Mouse (Mus musculus) midbrain, embryonic 16.5 days (tissue): ENCODE measurements at regions not wholly inside any gene's neighbourhood (a gene's known extent, or its start where the extent isn't known, plus 50 kb on each side); places are given as distances from the start of the nearest gene placed in this dataset.

Experiments used
- ATAC-seq: fragments of 200-750 bp; cut with Nextera tagmentation; 2 replicates; pipeline ENCODE4 v1.8.0; 2017; ENCODE audit warnings: moderate TSS enrichment
- H3K27ac ChIP-seq: fragments of 300-500 bp; sonication (generic); 2 replicates; pipeline ENCODE4 v1.5.1; 2014; ENCODE audit warnings: mild to moderate bottlenecking, low read length, mixed read lengths
- H3K27me3 ChIP-seq: fragments of 300-500 bp; sonication (generic); 2 replicates; pipeline ENCODE4 v1.6.1; 2014; ENCODE audit warnings: low read depth, low read length, mixed read lengths; ENCODE audit not compliant: control insufficient read depth, insufficient read depth
- H3K36me3 ChIP-seq: fragments of 300-500 bp; sonication (generic); 2 replicates; pipeline ENCODE4 v1.6.1; 2014; ENCODE audit warnings: mild to moderate bottlenecking, low read length, moderate library complexity, mixed read lengths; ENCODE audit not compliant: control insufficient read depth, insufficient read depth
- H3K4me1 ChIP-seq: fragments of 300-500 bp; sonication (generic); 2 replicates; pipeline ENCODE4 v1.6.1; 2014; ENCODE audit warnings: mild to moderate bottlenecking, low read length, mixed read lengths; ENCODE audit not compliant: control insufficient read depth, insufficient read depth
- H3K4me2 ChIP-seq: fragments of 300-500 bp; sonication (generic); 2 replicates; pipeline ENCODE4 v1.6.1; 2014; ENCODE audit warnings: mild to moderate bottlenecking, low read length, mixed read lengths
- H3K4me3 ChIP-seq: fragments of 300-500 bp; sonication (generic); 2 replicates; pipeline ENCODE4 v1.5.1; 2014; ENCODE audit warnings: low read depth, mild to moderate bottlenecking, low read length, moderate library complexity, mixed read lengths
- H3K9ac ChIP-seq: fragments of 300-500 bp; sonication (generic); 2 replicates; pipeline ENCODE4 v1.6.1; 2014; ENCODE audit warnings: low read depth, low read length, mixed read lengths
- H3K9me3 ChIP-seq: fragments of 300-500 bp; sonication (generic); replicated peaks from 2 replicates; pipeline ENCODE4 v1.6.1; 2014; ENCODE audit warnings: mild to moderate bottlenecking, low read length, mixed read lengths; ENCODE audit not compliant: control insufficient read depth, poor library complexity, severe bottlenecking
- WGBS: fragments of 180-500 bp; shearing (Covaris S2); extraction: QIAGEN DNeasy Blood & Tissue Kit; methylation state at CpG from one replicate; pipeline ENCODE4 v1.1.7; 2014; 5-methylcytosine and 5-hydroxymethylcytosine counted together

DNA sequence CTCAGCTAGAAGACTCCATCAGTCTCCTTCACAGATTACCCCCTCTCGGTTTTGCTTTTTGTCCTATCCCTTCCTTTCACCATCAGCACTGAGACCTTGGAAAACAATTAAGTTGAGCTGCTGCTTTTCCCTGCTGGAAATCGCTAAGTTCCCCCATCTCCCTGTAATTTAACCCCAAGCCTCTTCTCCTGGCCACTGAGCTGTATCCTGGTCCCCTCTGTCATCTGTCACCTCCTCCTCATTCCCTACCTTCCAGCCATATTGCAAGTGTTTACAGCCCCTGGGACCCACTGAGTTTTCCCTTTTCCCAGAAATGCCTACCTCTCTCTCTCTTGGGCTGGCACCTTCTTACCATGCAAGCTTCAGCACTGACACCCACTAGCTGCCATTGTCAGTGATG is 140.3 kb downstream of the Ttc8 start:
- Histone ChIP-seq H3K36me3 (no peaks in the 10 kb centered on the region), H3K9ac (no peak overlapping the region), H3K27ac (no peak overlapping the region), H3K9me3 (no peaks in the 10 kb centered on the region), H3K4me2 (no peak overlapping the region), H3K4me1 (no peaks in the 10 kb centered on the region), H3K27me3 (no peaks in the 10 kb centered on the region), H3K4me3 (no peak overlapping the region)
- WGBS = 45% methylated on average over 2 of the region's 2 CpGs
- no peak for ATAC-seq

DNA sequence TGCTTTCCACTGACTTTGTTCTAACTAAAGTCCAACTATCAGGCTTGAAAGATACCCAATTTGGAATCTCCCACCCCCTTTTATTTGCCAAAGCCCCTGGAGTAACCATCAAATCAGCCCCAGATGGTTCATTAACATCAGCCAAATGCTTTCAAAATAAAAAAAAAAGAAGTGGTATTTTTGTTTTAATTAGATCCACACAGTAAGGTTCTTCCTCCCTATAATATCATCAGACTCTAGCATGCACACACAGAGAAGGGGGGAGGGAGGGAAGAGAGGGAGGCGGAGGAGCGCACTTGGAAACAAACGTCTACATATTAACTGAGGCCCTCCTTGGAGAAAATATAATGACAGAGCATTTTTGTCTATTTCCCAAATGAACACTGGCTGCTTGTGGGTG is 143.1 kb downstream of the Ttc8 start:
- Histone ChIP-seq H3K4me2 (no peak overlapping the region), H3K36me3 (no peaks in the 10 kb centered on the region), H3K27me3 (no peaks in the 10 kb centered on the region), H3K4me1 (no peaks in the 10 kb centered on the region), H3K9ac (no peak overlapping the region), H3K9me3 (no peaks in the 10 kb centered on the region), H3K27ac (no peak overlapping the region), H3K4me3 (no peak overlapping the region)
- no peak for ATAC-seq
- WGBS = 73% methylated on average over 3 of the region's 3 CpGs

DNA sequence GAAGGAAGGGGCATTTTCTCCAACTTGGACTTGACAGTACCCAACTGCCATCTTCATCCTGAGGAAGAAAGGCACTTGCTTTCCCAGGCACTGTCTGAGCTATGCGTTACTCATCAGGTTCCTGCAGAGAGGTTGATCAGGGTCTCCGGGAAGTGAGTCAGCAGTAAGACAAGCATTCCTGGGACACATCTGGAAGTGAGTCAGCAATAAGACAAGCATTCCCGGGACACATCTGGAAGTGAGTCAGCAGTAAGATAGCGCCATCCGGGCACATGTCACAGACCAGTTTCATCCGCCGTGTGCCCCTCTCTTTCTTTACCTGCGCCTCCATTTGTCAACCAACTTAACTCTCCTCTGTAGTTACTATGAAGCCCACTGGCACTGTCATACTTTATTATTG is 143.5 kb downstream of the Ttc8 start:
- H3K4me2 ChIP-seq = no peak overlapping the region
- H3K27ac ChIP-seq = no peak overlapping the region
- H3K4me3 ChIP-seq = no peak overlapping the region
- no peak for ATAC-seq
- H3K36me3 ChIP-seq = no peaks in the 10 kb centered on the region
- no peaks in the 10 kb centered on the region for H3K9me3 ChIP-seq
- no peaks in the 10 kb centered on the region for H3K4me1 ChIP-seq
- H3K9ac ChIP-seq = no peak overlapping the region
- 88% methylated on average over 8 of the region's 8 CpGs for WGBS
- no peaks in the 10 kb centered on the region for H3K27me3 ChIP-seq

DNA sequence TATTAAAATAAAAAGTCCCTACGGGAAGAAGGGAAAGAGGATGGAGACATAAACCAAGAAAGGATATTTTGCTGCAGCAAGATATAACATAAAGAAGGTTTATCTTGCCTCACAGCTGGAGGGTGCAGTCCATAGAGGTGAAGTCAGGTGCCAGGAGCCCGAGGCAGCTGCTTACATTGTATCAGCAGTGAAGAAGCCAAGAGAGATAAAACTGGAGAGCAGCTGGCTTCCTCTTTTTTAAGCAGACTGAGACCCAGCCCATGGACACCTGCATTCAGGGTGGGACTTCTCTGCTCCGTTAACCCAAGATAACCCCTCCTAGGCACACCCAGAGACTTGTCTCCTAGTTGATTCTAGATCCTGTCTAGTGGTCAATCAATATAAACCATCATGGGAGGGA is 147.6 kb downstream of the Ttc8 start:
- Histone ChIP-seq H3K4me2 (no peak overlapping the region), H3K9me3 (no peaks in the 10 kb centered on the region), H3K9ac (no peak overlapping the region), H3K4me3 (no peak overlapping the region), H3K36me3 (no peaks in the 10 kb centered on the region), H3K27ac (no peak overlapping the region), H3K4me1 (peaks cover 3% of the 10 kb centered on the region; the same call in 1 of the 2 replicates), H3K27me3 (no peaks in the 10 kb centered on the region)
- 72% methylated on average over 3 of the region's 3 CpGs for WGBS
- ATAC-seq = no peak

DNA sequence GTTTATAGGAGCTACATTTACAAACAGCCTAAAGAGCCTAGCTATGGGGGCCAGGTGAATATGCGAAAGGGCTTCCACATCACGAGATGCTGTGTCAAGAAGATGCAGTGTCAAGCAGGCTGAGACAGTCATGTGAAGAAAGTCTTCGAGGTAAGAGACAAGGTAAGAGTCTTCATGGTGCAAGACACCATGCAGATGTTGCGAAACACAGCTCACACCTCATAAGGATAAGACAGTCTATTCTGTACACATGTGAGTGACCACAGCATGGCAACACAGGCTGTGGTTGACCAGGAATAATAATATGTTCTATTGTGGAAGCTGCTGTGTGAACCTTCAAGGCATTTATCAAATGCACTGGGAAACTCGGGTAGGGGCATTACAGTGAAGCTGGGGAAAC is 153.4 kb downstream of the Ttc8 start:
- H3K9ac ChIP-seq = no peak overlapping the region
- H3K36me3 ChIP-seq = no peaks in the 10 kb centered on the region
- H3K9me3 ChIP-seq = no peaks in the 10 kb centered on the region
- no peak overlapping the region for H3K27ac ChIP-seq
- WGBS = 89% methylated on average over 5 of the region's 5 CpGs
- H3K4me1 ChIP-seq = peaks cover 3% of the 10 kb centered on the region; the same call in 1 of the 2 replicates
- no peak overlapping the region for H3K4me2 ChIP-seq
- ATAC-seq = no peak
- no peak overlapping the region for H3K4me3 ChIP-seq
- no peaks in the 10 kb centered on the region for H3K27me3 ChIP-seq

DNA sequence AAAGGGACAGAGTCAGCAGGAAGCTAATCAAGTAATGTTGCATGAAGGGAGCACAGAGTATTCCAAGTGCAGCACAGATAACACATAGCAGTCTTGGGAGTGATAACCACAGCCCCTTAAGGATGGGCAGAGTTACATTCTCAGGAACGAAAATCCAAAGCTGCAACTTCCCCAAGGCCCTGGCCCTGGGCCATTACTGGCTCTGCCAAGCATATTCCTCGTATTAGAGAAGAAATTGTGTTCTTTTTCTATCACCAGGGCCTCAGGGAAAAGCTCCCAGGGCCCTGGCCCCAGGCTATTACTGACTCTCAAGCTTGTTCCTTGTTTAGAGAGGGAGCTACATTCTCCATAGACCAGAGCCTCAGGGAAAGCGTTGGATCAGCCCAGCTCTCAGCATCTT is 157.0 kb downstream of the Ttc8 start:
- Histone ChIP-seq H3K36me3 (no peaks in the 10 kb centered on the region), H3K27ac (no peak overlapping the region), H3K4me3 (no peak overlapping the region), H3K9me3 (no peaks in the 10 kb centered on the region), H3K27me3 (no peaks in the 10 kb centered on the region), H3K4me1 (peaks cover 3% of the 10 kb centered on the region; the same call in 1 of the 2 replicates), H3K4me2 (no peak overlapping the region), H3K9ac (no peak overlapping the region)
- 66% methylated on average over 3 of the region's 3 CpGs for WGBS
- ATAC-seq = no peak

DNA sequence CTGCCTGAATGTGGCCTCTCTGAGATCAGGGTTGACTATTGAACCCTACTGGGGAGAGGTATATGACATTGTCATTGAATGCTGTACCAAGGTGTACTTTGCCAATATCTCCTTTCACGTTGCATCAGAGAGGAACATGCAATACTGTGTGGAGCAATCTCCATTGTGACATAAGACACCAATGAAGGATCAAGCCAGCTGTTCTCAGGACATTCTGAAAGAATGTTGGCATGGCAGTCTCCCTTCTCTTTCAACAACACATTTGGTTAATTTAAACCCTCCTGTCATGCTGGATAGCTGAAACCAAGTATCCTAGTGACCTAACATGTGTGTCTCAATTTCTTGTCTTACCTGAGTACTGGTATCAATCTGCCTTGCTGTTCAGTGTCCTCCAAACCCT is 159.5 kb downstream of the Ttc8 start:
- peaks cover 17% of the 10 kb centered on the region for H3K4me1 ChIP-seq
- no peaks in the 10 kb centered on the region for H3K27me3 ChIP-seq
- H3K9me3 ChIP-seq = no peaks in the 10 kb centered on the region
- H3K4me2 ChIP-seq = no peak overlapping the region
- no peaks in the 10 kb centered on the region for H3K36me3 ChIP-seq
- ATAC-seq = no peak
- H3K9ac ChIP-seq = no peak overlapping the region
- 91% methylated on average over 1 of the region's 1 CpGs for WGBS
- no peak overlapping the region for H3K4me3 ChIP-seq
- H3K27ac ChIP-seq = no peak overlapping the region

DNA sequence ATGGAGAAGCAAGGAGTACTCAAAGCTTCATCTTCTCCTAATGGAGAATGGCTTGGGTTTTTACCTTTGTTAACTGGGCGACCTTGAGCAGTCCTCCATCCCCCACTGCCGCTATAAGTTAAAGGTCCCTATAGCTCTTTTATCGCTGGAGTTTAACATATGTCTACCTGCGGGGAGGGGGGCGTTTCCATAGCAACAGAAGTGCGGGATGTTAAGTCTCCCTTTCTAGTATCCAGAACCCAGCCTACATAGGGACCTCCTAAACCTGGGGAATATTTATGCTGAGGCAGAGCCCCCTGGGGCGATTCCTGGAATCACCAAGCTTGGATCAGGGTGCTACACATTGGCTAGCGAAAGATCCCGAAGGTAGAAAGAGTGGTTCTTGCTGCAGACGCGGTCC is 163.2 kb downstream of the Ttc8 start:
- Histone ChIP-seq H3K27ac (peak overlapping the region; percentile 1), H3K36me3 (no peaks in the 10 kb centered on the region), H3K4me1 (peaks cover 36% of the 10 kb centered on the region), H3K4me3 (no peak overlapping the region), H3K9ac (no peak overlapping the region; the same call in 1 of the 2 replicates), H3K27me3 (no peaks in the 10 kb centered on the region), H3K9me3 (no peaks in the 10 kb centered on the region), H3K4me2 (peak overlapping the region; percentile 37)
- ATAC-seq = no peak
- 36% methylated on average over 11 of the region's 11 CpGs for WGBS

DNA sequence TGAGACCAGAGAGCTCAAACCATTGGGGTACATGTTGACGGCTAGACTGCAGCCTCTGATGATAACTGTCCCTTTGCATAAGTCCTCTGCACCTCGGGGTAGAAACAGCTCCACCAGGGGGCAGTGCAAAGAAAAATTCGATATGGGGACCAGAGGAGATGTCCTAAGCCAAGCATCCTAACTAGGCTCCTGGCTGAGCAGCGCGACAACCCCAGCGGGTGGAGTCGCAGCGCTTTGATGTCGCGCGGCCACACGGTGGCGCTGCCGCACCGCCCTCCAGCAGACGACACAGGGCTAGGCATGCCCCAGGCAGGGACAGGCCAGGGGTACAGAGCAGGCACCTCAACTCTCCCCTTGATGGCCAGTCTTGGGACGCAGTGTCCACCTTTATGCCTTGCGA is 163.8 kb downstream of the Ttc8 start:
- WGBS = 3% methylated on average over 18 of the region's 18 CpGs
- Histone ChIP-seq H3K36me3 (no peaks in the 10 kb centered on the region), H3K9ac (no peak overlapping the region; the same call in 1 of the 2 replicates), H3K27ac (peak overlapping the region; percentile 1), H3K4me2 (peak overlapping the region; percentile 37), H3K27me3 (no peaks in the 10 kb centered on the region), H3K4me1 (peaks cover 36% of the 10 kb centered on the region), H3K9me3 (no peaks in the 10 kb centered on the region), H3K4me3 (no peak overlapping the region)
- ATAC-seq = peak; percentile 73

DNA sequence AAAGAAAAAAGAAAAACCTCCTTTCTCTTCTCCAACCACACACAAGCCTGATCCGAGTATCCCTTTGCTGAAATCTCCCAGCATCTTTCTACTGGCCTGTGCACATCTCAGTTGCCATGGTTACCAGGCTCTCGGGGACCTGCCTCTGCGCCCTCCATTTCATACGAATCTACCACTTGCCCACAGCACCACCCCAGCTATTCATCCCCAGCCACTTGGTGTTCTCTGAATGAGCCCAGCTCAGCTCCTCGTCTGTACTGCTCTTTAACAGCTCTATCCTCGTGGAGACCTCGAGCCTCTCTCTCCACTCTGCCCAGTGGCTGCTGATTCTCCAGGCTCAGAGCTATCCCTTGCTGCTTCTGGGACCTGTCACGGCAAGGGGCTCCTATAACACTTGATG is 166.9 kb downstream of the Ttc8 start:
- H3K9me3 ChIP-seq = no peaks in the 10 kb centered on the region
- peak overlapping the region; percentile 31; the same call in 1 of the 2 replicates for H3K9ac ChIP-seq
- H3K4me3 ChIP-seq = no peak overlapping the region
- 2% methylated on average over 8 of the region's 8 CpGs for WGBS
- no peaks in the 10 kb centered on the region for H3K36me3 ChIP-seq
- H3K4me2 ChIP-seq = peak overlapping the region; percentile 28
- peak overlapping the region; percentile 84 for H3K27ac ChIP-seq
- H3K27me3 ChIP-seq = no peaks in the 10 kb centered on the region
- peaks cover 36% of the 10 kb centered on the region for H3K4me1 ChIP-seq
- peak; percentile 81 for ATAC-seq
